Mouse (Mus musculus) ES-E14 (cell line): Measurements from ENCODE around the gene Slc36a2.

ENCODE experiments used
- MAFK ChIP-seq: IDR thresholded peaks from 2 replicates; pipeline ENCODE4 v1.6.1; 2014; ENCODE audit warnings: mild to moderate bottlenecking, low read depth, low read length, inconsistent platforms; ENCODE audit not compliant: insufficient read depth
- ZNF384 ChIP-seq: IDR thresholded peaks from 2 replicates; pipeline ENCODE4 v1.6.1; 2012; ENCODE audit warnings: low read depth, low read length, inconsistent platforms

GRCm38 (mm10) chr11:55187777-55188176 is 2.9 kb upstream of the Slc36a2 start:
- no peak for TF ChIP-seq MAFK
- no peak for TF ChIP-seq ZNF384
